Mouse (Mus musculus) heart, adult 2 months (tissue): Measurements from ENCODE around the gene Maml3. TPM values are rescaled to one million over a fixed set of nuclear protein-coding genes. Genes with fewer than 3 reads are reported as not detected.

ENCODE experiments used
- DNase-seq, 2 experiments: peaks; one replicate each; pipeline ENCODE4 v3.0.0; 2021
- H3K27ac ChIP-seq: fragments of 200-600 bp; 2 replicates; pipeline ENCODE4 v1.8.1; 2022
- H3K27me3 ChIP-seq: fragments of 200-500 bp; 2 replicates; pipeline ENCODE4 v1.6.1; 2012; ENCODE audit warnings: mild to moderate bottlenecking, low read length, inconsistent platforms, mixed read lengths; ENCODE audit not compliant: control insufficient read depth, insufficient read depth
- H3K36me3 ChIP-seq: fragments of 200-500 bp; 2 replicates; pipeline ENCODE4 v1.6.1; 2012; ENCODE audit warnings: low read length, inconsistent platforms; ENCODE audit not compliant: control insufficient read depth, insufficient read depth
- H3K4me1 ChIP-seq: fragments of 200-500 bp; 2 replicates; pipeline ENCODE4 v1.6.1; 2011; ENCODE audit warnings: low read length; ENCODE audit not compliant: control insufficient read depth, insufficient read depth
- H3K4me3 ChIP-seq: fragments of 200-600 bp; 2 replicates; pipeline ENCODE4 v1.8.1; 2022
- H3K79me2 ChIP-seq: fragments of 200-500 bp; replicated peaks from 2 replicates; pipeline ENCODE4 v1.6.1; 2012; ENCODE audit warnings: mild to moderate bottlenecking, inconsistent platforms, low read length, moderate library complexity, mixed read lengths; ENCODE audit not compliant: control insufficient read depth, insufficient read depth
- H3K9ac ChIP-seq: fragments of 200-500 bp; 2 replicates; pipeline ENCODE4 v1.6.1; 2012; ENCODE audit warnings: low read depth, mild to moderate bottlenecking, control low read depth, inconsistent platforms, low read length, mixed read lengths
- CTCF ChIP-seq: fragments of 200-600 bp; IDR thresholded peaks from 2 replicates; pipeline ENCODE4 v1.8.1; 2022; ENCODE audit warnings: antibody characterized with exemption, mild to moderate bottlenecking, moderate library complexity
- EP300 ChIP-seq: fragments of 200-500 bp; IDR thresholded peaks from 2 replicates; pipeline ENCODE4 v1.6.1; 2011; ENCODE audit warnings: low read depth, low read length, control low read depth; ENCODE audit not compliant: insufficient read depth
- POLR2A ChIP-seq: fragments of 200-500 bp; IDR thresholded peaks from 2 replicates; pipeline ENCODE4 v1.6.1; 2011; ENCODE audit warnings: mild to moderate bottlenecking, low read depth, low read length, control low read depth; ENCODE audit not compliant: insufficient read depth
- WGBS: fragments of 180-500 bp; shearing (Covaris S2); methylation state at CpG from one replicate; pipeline ENCODE4 v1.1.7; 2018; 5-methylcytosine and 5-hydroxymethylcytosine counted together
- intact Hi-C: fragments of 180-260 bp; cut with DNase I; formaldehyde crosslinking; loops from one replicate; pipeline ENCODE4 v1.15.1; 2025
- polyA plus RNA-seq: library from polyadenylated mRNA; depleted of rRNA; stranded (reverse); fragments of >200 nt; gene quantifications from 2 replicates; pipeline ENCODE4 v1.2.3, GENCODE M21; 2012
- total RNA-seq, 2 experiments: library from RNA; stranded (reverse); gene quantifications; 2 replicates each; pipeline ENCODE4 v1.2.3; 2021

Gene Maml3
- total and polyA plus RNA-seq, 3 experiments: 1.9 to 2.8 (median 2.7) TPM

GRCm38 (mm10) chr3:52125421-52125820, 20.5 kb upstream of the Maml3 start:
- H3K79me2 ChIP-seq: no peaks in the 10 kb centered on the region
- H3K4me1 ChIP-seq: no peaks in the 10 kb centered on the region
- no peak overlapping the region for H3K9ac ChIP-seq
- TF ChIP-seq EP300 (no peak), POLR2A (no peak), CTCF (no peak)
- H3K36me3 ChIP-seq: no peaks in the 10 kb centered on the region
- WGBS: 87% methylated on average over 3 of the region's 3 CpGs
- H3K4me3 ChIP-seq: no peak overlapping the region
- no peaks in the 10 kb centered on the region for H3K27me3 ChIP-seq
- intact Hi-C loops: no loop called here
- no peak overlapping the region for H3K27ac ChIP-seq
- no peak for DNase-seq

GRCm38 (mm10) chr3:52120858-52121257, 16.0 kb upstream of the Maml3 start:
- DNase-seq: no peak
- WGBS: 26% methylated on average over 4 of the region's 4 CpGs
- H3K9ac ChIP-seq: no peak overlapping the region

GRCm38 (mm10) chr3:52119216-52119615, 14.3 kb upstream of the Maml3 start:
- H3K79me2 ChIP-seq: no peaks in the 10 kb centered on the region
- DNase-seq: no peak
- no peak overlapping the region for H3K27ac ChIP-seq
- H3K4me1 ChIP-seq: no peaks in the 10 kb centered on the region
- no peaks in the 10 kb centered on the region for H3K27me3 ChIP-seq
- intact Hi-C loops: no loop called here
- WGBS: 76% methylated on average over 7 of the region's 7 CpGs
- no peak overlapping the region for H3K9ac ChIP-seq
- TF ChIP-seq EP300 (no peak), CTCF (no peak), POLR2A (no peak)
- no peaks in the 10 kb centered on the region for H3K36me3 ChIP-seq
- H3K4me3 ChIP-seq: no peak overlapping the region

More at GRCm38 (mm10) chr3:52120858-52121257, 16.0 kb upstream of the Maml3 start:
- no peaks in the 10 kb centered on the region for H3K79me2 ChIP-seq
- TF ChIP-seq POLR2A (no peak), CTCF (no peak), EP300 (no peak)
- no peak overlapping the region for H3K27ac ChIP-seq
- no peaks in the 10 kb centered on the region for H3K36me3 ChIP-seq
- no peaks in the 10 kb centered on the region for H3K4me1 ChIP-seq
- intact Hi-C loops: no loop called here
- H3K27me3 ChIP-seq: no peaks in the 10 kb centered on the region
- H3K4me3 ChIP-seq: no peak overlapping the region

- intact Hi-C loops: no loop called here
- no peaks in the 10 kb centered on the region for H3K79me2 ChIP-seq
- H3K27ac ChIP-seq: no peak overlapping the region
- TF ChIP-seq POLR2A (no peak), CTCF (no peak), EP300 (no peak)
- peak in 1 of 2 experiments; percentile 21 for DNase-seq
- no peak overlapping the region for H3K9ac ChIP-seq
- no peaks in the 10 kb centered on the region for H3K36me3 ChIP-seq
- H3K4me1 ChIP-seq: no peaks in the 10 kb centered on the region
- no peaks in the 10 kb centered on the region for H3K27me3 ChIP-seq
- 57% methylated on average over 9 of the region's 9 CpGs for WGBS
- no peak overlapping the region for H3K4me3 ChIP-seq
Observed at GRCm38 (mm10) chr3:52115421-52115820, 10.5 kb upstream of the Maml3 start.

- Histone ChIP-seq H3K4me3 (no peak overlapping the region), H3K4me1 (no peaks in the 10 kb centered on the region), H3K9ac (no peak overlapping the region), H3K79me2 (no peaks in the 10 kb centered on the region), H3K27me3 (no peaks in the 10 kb centered on the region), H3K36me3 (no peaks in the 10 kb centered on the region), H3K27ac (no peak overlapping the region)
- DNase-seq: no peak
- TF ChIP-seq CTCF (no peak), EP300 (no peak), POLR2A (no peak)
- intact Hi-C loops: no loop called here
Observed at GRCm38 (mm10) chr3:52108027-52108426, 3.2 kb upstream of the Maml3 start.

GRCm38 (mm10) chr3:52105156-52105555, 280 bp upstream of the Maml3 start:
- DNase-seq: no peak
- WGBS: 2% methylated on average over 19 of the region's 20 CpGs
- Histone ChIP-seq H3K9ac (peak overlapping the region; percentile 47), H3K4me1 (no peaks in the 10 kb centered on the region), H3K79me2 (no peaks in the 10 kb centered on the region), H3K27ac (peak overlapping the region; percentile 99), H3K4me3 (peak overlapping the region; percentile 95), H3K27me3 (no peaks in the 10 kb centered on the region), H3K36me3 (no peaks in the 10 kb centered on the region)
- intact Hi-C loops: loop anchor here (2.0 kb wide), 1 partner anchor 94 kb away; no protein-coding TSS in a partner anchor
- TF ChIP-seq POLR2A (no peak), EP300 (no peak), CTCF (no peak)

GRCm38 (mm10) chr3:52104208-52104607, 668 bp downstream of the Maml3 start:
- Histone ChIP-seq H3K27ac (peak overlapping the region; percentile 99), H3K4me3 (peak overlapping the region; percentile 95), H3K27me3 (no peaks in the 10 kb centered on the region), H3K4me1 (no peaks in the 10 kb centered on the region), H3K36me3 (no peaks in the 10 kb centered on the region), H3K9ac (peak overlapping the region; percentile 95), H3K79me2 (no peaks in the 10 kb centered on the region)
- intact Hi-C loops: loop anchor here (2.0 to 5.0 kb wide), 4 partner anchors 78 to 542 kb away; partner anchors contain the start of gene Setd7
- WGBS: under 1% methylated on average over 16 of the region's 16 CpGs
- TF ChIP-seq POLR2A: no peak
- TF ChIP-seq EP300: no peak
- TF ChIP-seq CTCF: no peak
- DNase-seq: no peak
